Mouse (Mus musculus) spleen, postnatal 36 days (tissue): ENCODE measurements around the gene Ndufa11.

Experiments
- DNase-seq, 2 experiments: peaks; one replicate each; pipeline ENCODE4 v3.0.0; 2022; ENCODE audit warnings: low spot score in 2 of 2, mixed read lengths in 1 of 2

Ndufa11 gene

DNA sequence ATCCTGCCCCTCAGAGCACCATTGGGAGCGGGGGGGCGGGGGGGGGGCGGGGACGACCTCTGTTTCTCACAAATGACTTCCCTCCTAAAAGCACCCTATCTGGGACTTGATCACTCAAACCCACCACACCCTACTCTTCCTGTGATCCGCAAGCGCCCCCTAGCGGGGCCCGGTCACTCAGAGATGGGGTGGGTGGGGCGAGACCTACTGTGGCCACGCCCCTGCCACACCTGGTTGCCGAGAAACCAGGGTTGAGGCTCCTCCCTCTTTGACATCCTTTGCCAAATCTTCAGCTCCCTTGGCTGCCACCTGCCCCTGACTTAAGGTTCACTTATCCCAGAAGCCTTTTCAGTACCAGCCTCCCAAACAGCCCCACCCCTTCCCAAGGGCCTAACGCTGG, 40.6 kb downstream of the Ndufa11 start:
- DNase-seq, result peak; percentile 70 to 81

DNA sequence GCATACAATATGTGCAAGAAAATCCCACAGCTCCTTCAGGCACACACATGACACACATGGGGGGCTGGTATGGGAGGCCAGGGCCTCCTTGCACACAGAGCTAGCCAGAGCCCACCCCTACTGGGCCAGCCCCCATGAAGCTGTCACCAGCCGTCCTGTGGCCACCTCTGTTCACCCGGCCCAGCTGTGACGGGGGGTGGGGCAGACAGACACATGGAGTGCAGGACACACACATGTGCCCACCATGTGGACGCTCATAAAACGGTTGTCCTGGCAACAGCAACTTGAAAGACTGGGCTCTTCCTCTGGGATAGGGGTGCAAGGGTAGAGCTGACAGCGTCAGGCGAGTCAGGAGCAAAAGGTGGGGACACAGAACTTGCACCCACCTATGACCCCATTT, 41.7 kb downstream of the Ndufa11 start:
- no peak for DNase-seq

DNA sequence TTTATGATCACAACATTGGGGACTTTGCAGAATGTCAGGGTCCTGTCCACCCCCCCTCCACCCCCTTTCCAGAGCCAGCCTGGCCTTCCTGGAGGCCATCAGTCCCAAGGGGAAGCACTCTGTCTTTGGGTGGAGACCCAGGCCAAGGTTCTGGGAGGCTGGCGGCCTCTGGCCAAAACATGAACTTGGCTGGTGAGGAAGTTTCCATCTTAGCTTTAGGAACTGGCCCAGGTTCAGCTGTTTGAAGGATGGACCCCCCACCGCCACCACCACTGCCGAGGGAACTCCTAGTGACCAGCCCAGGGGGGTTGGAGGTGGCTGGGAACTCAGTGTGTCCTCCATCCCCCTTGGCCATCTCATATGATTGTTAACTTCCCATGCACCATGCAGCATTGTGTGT, 43.5 kb downstream of the Ndufa11 start:
- no peak for DNase-seq

- DNase-seq, result peak; percentile 88 to 90
Measured at GRCm38 (mm10) chr17:56761991-56762410, 44.4 kb downstream of the Ndufa11 start.

- peak; percentile 67 to 74 for DNase-seq
Measured at GRCm38 (mm10) chr17:56762769-56763731, 45.5 kb downstream of the Ndufa11 start.

- no peak for DNase-seq
Measured at GRCm38 (mm10) chr17:56763741-56764250, 46.2 kb downstream of the Ndufa11 start.

- peak; percentile 86 to 90 for DNase-seq
Measured at GRCm38 (mm10) chr17:56764474-56765354, 47.1 kb downstream of the Ndufa11 start, which contains the start of gene Dus3l. Gene Dus3l (plus strand): TSS chr17:56764757.

- no peak for DNase-seq
Measured at GRCm38 (mm10) chr17:56765431-56765830, 47.9 kb downstream of the Ndufa11 start.

DNA sequence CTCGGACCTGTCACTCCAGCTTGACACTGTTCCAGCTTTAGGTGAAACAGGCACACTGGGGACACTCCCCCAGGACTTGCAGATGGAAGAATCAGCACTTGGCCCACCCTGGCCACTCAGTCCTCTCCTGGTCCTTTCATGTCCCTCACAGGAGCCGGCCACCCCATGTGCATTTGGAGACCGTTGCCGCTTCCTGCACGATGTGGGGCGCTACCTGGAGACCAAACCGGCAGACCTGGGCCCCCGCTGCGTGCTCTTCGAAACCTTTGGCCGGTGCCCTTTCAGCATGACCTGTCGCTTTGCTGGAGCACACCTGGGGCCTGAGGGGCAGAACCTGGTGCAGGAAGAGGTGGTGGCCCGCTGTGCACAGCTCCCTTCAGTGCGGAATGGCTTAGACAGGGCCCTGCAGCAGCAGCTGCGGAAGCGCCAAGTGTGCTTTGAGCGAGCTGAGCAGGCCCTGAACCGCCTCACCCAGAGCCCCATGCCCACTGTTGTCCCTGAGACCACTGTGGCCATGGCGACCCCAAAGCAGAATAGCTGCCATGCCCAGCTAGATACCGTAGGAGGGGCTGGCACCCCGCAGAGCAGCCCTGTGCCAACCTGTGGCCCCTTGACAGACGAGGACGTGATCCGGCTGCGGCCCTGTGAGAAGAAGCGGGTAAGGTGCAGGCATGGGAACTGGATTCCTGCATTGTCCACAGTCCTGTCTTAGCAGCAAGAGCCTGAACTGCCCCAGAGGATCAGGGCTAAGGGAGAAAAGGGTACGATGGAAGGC, 49.3 kb downstream of the Ndufa11 start:
- no peak for DNase-seq

GRCm38 (mm10) chr17:56767531-56768135, 50.1 kb downstream of the Ndufa11 start:
- DNase-seq, result no peak

DNA sequence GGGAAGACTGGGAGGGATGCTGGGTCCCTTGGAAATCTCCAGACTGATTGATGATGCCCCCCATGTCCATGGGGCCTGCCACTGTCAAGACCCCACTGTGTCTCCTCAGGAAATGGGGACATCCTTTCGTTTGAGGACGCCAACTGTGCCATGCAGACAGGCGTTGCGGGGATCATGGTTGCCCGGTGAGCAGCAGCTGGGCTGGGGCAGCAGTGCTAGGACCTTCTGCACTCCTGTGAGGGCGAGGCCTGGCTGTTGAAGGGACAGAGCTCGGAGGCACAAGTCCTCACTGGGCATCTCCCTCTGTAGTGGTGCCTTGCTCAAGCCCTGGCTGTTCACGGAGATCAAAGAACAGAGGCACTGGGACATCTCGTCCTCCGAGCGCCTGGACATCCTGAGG, 51.4 kb downstream of the Ndufa11 start:
- no peak for DNase-seq

- DNase-seq, result no peak
Measured at GRCm38 (mm10) chr17:56769950-56770349, 52.4 kb downstream of the Ndufa11 start, which contains the start of gene Prr22. Gene Prr22 (plus strand): TSS chr17:56770250.
